Mouse (Mus musculus): ENCODE results near the gene Sucnr1.
"Not testable (repeated sequence)": the region's sequence is repeated elsewhere in the genome, so short reads cannot be mapped to it uniquely, and the experiment has no call there.

The Sucnr1 gene

DNA sequence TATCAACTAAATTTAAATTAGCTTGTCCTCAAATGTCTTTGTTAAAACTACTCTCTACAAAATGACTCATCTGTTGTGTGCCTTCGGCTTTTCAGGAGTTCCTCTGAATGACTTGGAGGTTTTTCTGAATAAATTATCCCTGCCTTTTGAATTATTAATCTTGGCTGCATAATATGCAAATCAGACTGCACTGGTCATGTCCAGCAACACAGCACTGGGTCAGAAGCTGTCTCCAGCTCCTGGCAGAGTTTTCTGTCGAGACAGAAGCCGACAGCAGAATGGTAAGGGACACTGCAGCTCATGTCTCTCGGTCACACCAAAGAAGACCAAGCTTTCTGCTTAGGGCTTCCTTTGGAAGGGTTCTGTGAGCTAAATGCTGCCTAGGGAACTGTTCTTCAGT lies at the start of gene Sucnr1:
Gene Sucnr1 (plus strand): TSS at position 222 of the 400 bp plus-strand sequence.
- DNase-seq (ENCODE audit: low read depth), result peak; percentile 26

DNA sequence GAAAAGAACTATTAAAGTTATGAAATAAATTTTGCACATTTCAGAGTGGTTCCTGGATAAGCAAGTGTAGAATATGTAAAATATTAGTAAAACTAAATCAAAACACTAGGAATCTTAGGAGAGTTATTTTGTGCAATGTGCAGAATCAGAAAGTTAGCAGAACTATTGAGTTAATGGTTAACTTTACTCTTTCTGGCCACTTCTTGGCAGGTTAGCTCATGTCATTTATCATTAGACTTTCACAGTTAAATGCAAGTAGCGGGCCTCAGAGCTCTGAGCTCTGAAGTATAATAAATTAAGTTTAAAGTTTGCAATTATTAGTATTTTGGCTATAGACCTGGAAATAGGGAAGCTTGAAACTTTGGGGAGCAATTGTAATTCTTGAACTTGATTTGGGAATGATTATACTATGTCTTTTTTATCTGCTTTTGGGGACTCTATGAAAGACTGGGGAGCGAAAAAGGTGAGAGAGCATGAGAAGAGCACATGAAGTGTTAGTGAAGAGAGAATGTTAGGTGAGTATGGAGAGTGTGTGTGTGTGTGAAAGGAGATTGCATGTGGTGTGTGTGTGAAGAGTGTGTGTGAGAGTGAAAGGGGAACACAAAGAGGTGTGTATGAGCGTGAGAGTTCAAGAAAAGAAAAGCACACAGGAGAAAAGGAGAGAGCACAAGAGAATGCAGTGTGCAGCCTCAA lies 35.3 kb upstream of the Sucnr1 start:
- DNase-seq (ENCODE audit: low read depth), result no peak

DNA sequence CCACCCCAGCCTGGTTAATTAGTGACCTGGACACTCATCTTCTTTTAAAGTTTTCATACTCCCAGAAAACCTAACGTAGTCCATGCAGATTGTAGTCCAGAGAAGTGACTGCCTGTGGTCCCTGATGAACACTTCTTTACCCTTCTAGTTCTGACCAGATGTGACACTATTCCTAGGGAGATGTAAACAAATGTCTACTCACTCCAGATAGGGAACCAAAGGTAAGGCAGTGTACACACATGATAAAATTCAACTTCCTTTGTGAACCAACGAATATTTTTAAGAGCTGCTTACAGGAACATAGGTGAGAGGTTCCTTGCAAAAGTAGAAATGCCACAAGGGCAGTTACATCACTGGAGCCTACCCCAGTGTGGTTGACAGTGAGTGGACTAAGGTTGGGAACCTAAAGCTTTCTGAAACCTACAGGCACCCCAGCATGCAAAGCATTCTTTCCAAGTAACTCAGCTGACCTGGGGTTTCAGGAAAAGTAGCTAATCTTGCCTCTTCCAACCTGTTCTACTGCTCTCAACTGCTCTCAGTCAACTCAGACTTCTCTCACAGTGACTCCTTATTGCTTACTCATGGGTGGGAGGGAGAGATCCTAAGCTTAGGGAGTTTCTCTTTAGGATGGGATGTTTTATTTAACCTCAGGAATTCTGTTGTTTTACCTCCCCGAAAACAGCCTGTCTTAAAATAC lies 28.3 kb upstream of the Sucnr1 start:
- DNase-seq (ENCODE audit: low read depth), result no peak

GRCm38 (mm10) chr3:60053931-60054330 lies 27.7 kb upstream of the Sucnr1 start:
- no peak for DNase-seq (ENCODE audit: low read depth)

DNA sequence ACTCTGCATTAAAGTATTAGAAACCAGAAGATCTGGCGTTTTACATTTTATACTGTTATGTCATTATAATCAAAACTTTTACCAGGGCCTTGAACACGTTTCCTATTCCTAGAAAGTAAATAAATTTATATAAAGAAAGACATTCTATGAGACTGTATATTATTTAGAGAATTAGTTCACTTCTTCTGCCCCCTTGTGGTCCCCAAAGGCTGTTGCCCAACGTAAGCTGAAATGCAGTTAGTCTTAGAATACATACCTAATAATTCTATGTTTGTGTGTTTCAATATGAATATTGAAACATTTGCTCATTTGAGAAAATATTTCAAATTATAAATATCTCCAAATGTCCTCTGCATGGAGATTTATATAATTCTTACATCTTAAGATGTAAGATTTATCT lies 25.2 kb upstream of the Sucnr1 start:
- DNase-seq (ENCODE audit: low read depth), result peak; percentile 57

- no peak for DNase-seq (ENCODE audit: low read depth)
Measured at GRCm38 (mm10) chr3:60057070-60057808, 24.4 kb upstream of the Sucnr1 start.

- no peak for DNase-seq (ENCODE audit: low read depth)
Measured at GRCm38 (mm10) chr3:60057809-60058082, 23.9 kb upstream of the Sucnr1 start.

DNA sequence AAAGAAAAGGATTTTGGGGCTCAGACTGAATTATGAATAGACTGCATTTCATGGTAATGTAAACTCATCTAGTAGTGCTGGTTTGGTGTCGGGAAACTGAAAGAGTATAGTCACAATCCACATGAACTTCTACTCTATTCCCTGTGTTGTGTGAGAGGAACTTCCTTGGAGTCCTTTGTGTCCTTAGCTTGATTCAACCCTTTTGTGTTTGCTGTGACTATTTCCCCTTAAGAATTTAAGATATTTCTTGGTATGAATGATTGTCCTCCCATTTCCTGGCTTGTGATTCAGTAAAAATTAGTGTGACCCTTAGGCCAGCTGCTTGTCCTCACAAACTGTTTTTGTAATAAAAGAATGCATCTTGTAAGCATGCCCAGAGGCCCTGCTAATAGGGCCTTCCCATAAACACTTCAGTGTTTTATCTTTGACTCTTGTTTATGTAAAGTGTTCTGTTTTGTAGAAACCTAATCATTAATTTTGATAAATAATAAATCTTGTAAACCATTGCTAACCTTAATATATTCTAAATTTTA lies 2.7 kb upstream of the Sucnr1 start:
- no peak for DNase-seq (ENCODE audit: low read depth)

GRCm38 (mm10) chr3:60080572-60080971 lies 1.1 kb upstream of the Sucnr1 start:
- peak; percentile 87 for DNase-seq (ENCODE audit: low read depth)

- no peak for DNase-seq (ENCODE audit: low read depth)
Measured at GRCm38 (mm10) chr3:60082746-60083145, 1.1 kb downstream of the Sucnr1 start.

- no peak for DNase-seq (ENCODE audit: low read depth)
Measured at GRCm38 (mm10) chr3:60085729-60086128, 4.1 kb downstream of the Sucnr1 start.

DNA sequence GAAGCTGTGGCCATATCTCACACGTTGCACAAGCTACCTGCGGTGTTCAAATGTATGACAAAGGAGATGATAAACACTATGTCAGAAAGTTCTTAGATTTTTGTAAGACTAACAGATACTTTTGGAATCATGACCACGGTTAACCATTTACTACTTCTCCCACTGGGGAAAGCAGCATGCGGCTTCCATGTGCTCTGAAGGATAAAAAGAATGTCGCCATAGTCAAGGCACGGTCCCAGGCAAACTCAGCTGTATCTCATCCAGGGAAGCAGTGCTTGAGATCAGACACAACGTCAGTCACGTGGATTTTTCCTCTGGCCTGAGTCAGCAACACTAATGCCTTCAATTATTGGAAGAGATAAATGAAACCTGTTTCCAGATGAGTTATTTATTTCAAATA lies 9.7 kb downstream of the Sucnr1 start:
- no peak for DNase-seq (ENCODE audit: low read depth)

- DNase-seq (ENCODE audit: low read depth), result no peak
Measured at GRCm38 (mm10) chr3:60094386-60095156, 12.9 kb downstream of the Sucnr1 start.

GRCm38 (mm10) chr3:60096941-60097340 lies 15.3 kb downstream of the Sucnr1 start:
- DNase-seq (ENCODE audit: low read depth), result no peak

DNA sequence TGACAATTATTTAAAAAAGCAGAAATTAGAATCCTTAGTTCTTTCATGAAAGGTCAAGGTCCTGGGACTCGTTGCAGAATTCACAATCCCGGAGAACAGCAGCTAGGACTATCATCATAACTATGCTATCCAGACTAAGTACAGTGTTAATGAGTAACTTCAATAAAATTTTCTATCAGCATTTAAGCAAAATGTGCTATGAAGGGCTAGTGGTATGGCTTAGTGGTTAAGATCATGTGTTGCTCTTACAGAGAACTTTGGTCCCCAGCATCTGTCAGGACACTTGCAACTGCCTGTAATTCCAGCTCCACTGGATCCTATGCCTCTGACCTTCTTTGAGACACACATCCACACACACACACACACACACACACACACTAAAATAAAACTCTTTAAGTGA lies 15.8 kb downstream of the Sucnr1 start:
- DNase-seq (ENCODE audit: low read depth), result no peak

DNA sequence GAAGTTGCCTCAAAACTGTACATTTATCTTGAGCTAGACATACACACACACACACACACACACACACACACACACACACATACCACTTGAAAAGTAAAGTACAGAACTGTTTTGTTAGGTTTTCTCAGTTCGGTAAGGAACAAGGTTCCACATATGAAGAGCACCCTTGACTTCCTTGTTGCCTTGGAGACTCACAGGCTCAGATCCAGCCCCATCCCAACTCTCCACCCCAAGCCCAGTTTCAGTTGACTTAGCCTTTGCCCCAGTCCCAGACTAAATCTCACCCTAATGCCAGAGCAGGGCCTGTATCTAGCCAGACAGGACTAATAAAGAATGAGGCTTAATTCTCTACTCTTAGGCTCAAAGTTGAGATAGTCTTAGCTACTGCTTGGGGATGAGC lies 16.9 kb downstream of the Sucnr1 start:
- no peak for DNase-seq (ENCODE audit: low read depth)

DNA sequence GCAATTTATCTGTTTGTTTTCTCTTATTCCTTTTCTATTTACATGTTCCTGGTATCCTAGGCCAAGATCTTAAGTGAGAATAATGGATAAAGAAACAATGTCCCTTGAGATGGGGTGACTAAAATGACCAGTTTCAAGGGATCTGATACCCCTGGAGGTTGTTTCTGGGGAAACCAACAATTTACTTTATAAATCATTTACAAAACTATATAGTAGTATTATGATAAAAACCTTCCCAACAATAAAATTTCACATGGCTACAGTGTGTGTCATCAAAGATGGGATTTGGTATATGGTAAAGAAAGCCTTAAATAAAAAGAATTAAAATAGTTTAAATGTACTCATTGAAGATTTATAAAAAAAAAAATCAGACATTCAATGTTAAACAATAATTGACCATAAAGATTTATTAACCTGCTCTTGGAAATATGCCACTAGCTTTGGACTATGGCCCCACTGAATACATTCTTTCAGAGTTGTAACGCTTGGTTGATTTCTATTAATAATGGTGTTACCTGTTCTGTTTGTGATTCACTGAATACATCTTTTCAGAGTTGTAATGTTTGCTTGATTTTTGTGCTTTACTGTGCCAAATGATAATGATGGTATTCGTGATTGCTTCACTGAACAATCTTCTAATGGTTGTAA lies 22.9 kb downstream of the Sucnr1 start:
- no peak for DNase-seq (ENCODE audit: low read depth)

GRCm38 (mm10) chr3:60106446-60106845 lies 24.8 kb downstream of the Sucnr1 start:
- not testable (repeated sequence) for DNase-seq (ENCODE audit: low read depth)

DNA sequence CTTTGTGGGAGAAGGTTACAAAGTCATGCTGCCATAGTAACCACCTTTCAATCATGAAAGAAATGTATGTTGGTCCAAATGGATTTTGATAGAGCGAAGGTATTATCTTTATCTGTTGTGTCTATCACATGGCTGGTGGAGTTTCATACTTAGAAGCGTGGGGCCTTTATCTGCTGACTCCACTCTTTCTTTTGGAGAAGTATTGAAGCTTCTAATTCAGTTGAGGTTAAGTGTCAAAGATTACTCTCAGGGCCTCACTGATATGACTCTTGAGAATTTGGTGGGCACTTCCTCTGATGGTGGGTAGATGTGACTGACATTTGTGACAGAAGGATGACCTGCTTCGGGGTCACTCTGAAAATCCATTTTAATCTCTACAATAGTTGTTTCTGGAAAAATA lies 26.1 kb downstream of the Sucnr1 start:
- DNase-seq (ENCODE audit: low read depth), result no peak

GRCm38 (mm10) chr3:60108815-60109214 lies 27.1 kb downstream of the Sucnr1 start:
- no peak for DNase-seq (ENCODE audit: low read depth)

DNA sequence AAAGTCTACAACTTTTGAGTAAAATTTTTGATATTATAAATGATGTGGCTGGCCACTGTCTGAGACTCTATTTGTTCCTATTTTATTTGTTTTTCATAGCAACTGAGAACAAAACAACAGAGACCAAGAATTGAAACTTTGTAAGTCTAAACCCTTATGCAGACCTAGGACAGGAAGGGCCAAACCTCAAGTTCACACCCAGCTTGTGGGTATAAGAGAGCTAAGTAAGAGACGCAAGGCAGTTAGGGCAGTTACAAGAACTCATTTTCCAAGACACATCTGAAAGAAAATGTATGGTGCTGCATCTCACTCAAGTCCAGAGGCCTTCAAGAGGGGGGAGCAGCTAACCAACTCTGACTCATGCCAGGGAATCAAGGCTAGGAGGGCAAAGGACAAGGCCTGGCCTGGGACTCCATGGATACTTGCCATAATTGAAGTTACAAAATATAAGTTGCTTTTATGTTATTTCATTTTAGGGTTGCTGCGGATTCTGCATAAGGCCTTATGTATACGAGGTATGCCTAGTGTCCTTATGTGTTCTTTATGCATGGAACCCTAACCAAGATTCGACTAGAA lies 29.6 kb downstream of the Sucnr1 start:
- DNase-seq (ENCODE audit: low read depth), result peak; percentile 17
